Mouse (Mus musculus): Measurements from ENCODE around the gene Znfx1.

- TF ChIP-seq POLR2A (IDR thresholded peaks at IDR 0.05; ENCODE audit: insufficient read length, low read depth): no peak
- TF ChIP-seq USF1 (IDR thresholded peaks at IDR 0.05; ENCODE audit: low read depth): no peak
- no peak for TF ChIP-seq POLR2AphosphoS2 (IDR thresholded peaks at IDR 0.05; ENCODE audit: insufficient read length, low read depth)
- TF ChIP-seq MAX (IDR thresholded peaks at IDR 0.05; ENCODE audit: low read depth): no peak
- TF ChIP-seq CEBPB (IDR thresholded peaks at IDR 0.05; ENCODE audit: insufficient read depth, poor library complexity, severe bottlenecking): no peak
- no peak for TF ChIP-seq TCF12 (IDR thresholded peaks at IDR 0.05; ENCODE audit: insufficient read depth, poor library complexity, severe bottlenecking)
Observed at GRCm38 (mm10) chr2:167071641-167072601, 9.1 kb upstream of the Znfx1 start.

Data from myocyte (in vitro differentiated cells).